Mouse (Mus musculus) induced T-regulatory cell, adult 2 months (primary cell): ENCODE results near the gene Slc46a2.

Source experiments
- DNase-seq: peaks from one replicate; pipeline ENCODE4 v3.0.0-alpha.2; 2012; ENCODE audit warnings: low read depth

Slc46a2 gene

DNA sequence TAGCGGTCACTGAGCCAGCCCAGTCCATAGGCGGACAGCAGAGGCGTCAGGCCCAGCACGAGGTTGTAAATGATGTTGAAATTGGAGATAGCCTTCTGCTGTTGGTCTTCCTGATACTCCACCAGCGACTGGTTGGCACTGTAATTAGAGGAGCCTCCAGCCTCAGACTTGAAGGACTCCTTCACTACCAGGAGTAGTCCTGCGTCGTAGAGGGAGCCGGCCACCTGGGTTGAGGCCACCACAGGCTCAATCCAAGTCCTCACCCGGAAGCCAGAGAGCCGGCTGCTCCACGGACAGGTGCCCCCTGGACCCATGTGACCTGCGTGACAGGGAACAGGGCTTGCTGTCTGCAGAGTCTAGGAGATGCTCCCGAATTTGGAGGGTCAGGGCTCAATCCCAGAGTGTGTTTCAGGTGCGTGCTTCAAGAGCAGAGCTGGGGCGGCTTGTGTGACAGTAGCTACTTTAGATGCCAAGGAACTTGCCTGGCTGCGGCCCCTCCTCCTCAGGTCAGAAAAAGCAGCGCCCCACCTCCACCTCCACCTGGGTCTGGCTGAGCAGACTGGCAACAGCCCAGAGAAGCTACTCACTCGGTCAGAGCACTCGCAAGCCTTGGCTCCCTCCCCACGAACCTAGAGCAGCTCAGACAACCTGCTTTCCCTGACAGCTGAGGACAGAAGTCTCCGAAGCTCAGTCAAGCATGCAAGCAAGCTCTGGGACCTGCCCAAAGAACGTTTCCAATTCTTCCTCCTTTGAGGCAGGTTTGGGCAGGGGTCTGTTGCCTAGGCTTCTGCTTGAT is at the start of gene Slc46a2:
TSS of gene Slc46a2 (minus strand) at position 449 of the 796 bp plus-strand sequence.
- no peak for DNase-seq

DNA sequence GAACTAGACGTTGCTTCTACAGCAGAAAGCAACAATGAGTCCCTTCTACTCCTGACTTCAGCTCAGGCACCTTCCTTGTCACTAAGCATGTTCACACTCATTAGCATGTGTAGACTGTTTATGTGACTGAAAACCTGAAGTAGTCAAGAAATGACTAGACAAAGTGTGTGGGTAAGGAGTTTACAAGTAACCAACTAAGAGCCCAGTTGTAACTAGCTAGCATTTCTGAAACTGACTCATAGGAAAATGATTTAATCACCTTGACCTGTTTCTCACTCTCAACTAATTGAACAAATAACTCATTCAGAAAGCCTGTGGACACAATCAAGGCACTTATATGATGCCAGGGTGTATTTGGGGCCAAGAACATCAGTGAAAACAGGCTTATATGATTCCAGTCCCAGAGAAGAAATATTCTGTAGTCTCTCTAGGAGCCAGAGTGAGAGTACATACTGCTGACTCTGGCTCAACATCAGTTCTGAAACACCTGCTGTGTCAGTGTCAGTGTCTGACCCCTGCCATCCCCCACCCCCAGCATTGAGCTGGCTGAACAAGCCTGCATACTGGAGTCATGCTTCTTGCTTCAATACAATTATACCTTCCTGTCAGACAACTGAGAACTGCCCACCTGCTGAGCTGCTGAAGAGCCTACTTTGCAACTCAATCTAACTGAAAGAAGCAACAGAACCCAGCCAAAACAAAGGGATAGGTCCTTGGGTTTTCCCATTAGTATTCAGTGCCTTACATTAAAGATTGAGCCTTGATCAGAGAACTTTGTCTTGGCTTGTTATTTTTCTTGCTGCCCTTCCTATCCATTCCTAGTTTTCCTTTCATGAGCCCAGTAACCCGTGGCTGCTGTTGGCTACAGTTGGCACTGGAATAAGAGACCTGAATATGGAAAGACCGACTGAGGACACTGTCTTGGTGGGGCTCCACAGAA is 48.8 kb upstream of the Slc46a2 start, which contains the start of gene Mup6:
TSS of gene Mup6 (plus strand) at position 890 of the 940 bp plus-strand sequence.
- peak; percentile 3 for DNase-seq

DNA sequence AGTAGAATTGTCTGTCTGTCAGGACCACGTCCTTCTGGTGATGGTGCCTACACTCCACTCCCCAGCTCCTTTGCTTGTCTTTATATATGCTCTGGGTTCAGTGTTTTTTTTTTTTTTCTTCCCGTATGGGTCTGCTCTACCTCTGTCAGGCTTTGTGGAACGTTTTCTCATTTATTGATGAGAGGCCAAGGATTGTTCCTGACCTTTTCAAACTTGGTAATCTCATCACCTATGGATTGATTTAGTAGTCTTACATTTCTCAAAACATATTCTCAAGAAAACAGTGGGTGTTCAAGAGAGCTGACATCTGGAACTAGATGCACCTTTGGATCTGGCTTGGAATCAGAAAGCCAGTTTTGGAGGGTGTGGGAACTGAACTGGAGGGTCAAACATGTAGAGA is 45.8 kb upstream of the Slc46a2 start, which contains the start of gene Mup4:
TSS of gene Mup4 (minus strand) at position 101 of the 400 bp plus-strand sequence.
- no peak for DNase-seq

DNA sequence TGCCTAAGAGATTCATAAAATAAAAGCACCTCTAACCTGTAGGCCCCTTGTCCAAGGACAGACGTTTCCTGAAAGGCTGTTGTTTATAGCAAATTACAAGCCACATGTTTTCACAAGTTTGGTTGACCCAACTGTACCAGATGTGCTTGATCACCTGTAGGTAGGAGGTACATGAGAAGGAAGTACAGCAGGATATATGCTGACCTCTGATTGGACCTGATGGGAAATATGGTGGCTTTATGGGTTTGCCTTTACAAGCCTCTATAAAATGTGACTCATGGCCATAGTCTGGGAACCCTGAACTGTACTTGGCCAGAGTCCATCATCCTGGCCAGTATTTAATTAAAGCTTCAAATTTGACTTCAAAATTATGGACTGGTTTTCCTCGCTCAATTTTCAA is 22.7 kb upstream of the Slc46a2 start:
- DNase-seq: no peak

DNA sequence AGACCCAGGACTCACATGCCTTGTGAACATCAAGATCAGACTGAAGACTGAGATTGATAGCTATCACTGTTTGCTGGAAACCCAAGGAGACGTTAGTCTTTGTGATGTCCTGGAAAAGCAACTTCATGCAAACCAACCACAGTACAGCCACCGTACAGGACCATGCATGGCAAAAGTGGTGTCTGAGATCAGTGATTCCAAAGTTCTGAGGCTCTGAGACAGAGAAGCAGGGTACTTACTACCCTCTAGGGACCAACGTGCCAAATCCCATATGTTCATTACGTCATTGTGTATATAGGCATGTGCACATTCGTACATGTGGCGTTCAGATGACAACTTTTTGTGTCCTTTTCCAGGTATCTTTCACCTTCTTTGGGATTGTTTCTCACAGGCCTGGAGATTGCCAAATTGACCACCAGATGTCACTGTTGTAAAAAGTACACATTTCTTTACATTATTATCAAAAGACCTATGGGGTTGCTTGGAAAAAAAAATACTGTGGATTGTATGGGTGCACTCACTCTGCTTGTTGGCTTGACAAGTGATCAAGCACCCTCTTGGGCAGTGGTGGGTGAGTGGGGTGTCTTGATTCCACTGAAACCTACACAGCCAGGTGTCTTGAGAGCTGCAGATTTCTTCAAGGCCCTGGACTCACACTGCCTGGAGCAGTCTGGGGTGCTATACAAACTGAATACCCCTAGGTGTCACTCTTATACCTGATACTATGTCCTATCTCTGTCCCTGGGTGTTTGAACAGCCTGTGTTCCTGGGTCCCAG is 17.8 kb upstream of the Slc46a2 start:
- DNase-seq: peak; percentile 46

DNA sequence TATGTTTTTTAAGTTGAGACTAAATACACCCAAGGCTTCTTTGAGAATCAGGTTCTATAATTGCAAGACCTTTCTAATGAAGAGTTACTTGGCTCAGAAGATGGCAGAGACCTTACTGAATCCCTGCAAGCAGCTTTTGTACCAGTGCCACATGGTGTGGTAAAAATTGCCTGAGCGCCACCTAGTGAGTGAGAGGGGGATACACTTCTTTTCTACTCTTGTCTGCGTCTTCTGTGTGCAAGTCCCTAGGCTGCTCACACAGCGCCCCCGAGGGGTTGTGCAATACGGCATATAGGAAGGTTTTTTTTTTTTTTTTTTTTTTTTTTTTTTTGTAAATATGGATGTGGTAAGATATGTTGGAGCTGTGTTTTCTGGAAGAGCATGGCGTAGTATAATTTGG is 13.5 kb upstream of the Slc46a2 start:
- peak; percentile 71 for DNase-seq

DNA sequence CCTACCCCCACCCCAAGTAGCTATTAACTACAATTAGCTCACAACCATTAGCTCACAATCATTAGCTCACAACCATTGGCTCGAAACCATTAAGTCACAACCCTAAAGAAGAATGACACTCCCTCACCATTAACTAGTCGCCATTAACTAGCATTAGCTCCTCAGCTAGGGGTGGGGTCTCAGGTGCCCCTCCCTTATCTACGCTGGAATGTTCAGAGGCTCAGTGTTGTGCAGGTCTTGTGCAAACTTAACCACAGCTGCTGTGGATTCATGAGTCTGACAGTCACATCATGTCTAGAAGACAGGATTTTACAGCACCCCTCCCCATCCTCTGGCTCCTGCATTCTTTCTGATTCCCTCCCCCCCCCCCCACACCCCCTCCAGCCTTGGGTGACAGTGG is 12.8 kb upstream of the Slc46a2 start:
- no peak for DNase-seq

DNA sequence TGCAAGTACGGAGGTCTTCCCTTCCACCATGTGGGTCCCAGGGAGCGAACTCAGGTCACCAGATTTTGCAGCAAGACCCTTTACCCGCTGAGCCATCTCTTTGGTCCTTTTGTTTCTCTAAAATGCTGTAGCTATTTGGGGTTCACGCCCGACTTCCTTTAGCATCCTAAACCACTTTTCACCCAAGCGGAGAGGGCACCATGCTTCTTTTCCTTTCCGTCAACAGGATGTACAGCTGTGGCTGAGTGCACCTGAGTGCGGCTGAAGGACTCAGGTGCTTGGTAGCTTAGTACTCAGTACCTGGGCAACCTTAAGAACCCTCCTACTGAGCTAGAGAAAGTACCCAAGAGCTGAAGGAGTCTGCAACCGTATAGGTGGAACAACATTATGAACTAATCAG is 10.2 kb upstream of the Slc46a2 start:
- DNase-seq: no peak

DNA sequence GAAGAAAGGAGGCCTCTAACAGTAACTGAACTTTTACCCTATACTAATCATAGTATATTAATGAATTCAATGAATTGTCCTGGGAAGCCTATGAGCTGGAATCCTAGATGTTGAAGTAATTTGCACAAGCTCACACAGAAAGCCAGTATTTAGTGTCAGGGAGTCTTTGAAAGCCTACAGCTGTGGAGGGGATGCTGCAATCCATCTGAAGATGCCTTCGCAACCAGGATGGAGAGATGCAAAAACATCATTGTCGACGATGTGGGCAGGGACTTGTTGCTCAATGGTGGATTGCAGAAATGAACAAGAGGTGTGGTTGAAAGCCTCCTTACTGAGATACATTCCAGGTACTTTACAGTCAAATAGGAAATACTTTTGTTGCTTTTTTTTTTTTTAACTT is 3.1 kb upstream of the Slc46a2 start:
- no peak for DNase-seq

DNA sequence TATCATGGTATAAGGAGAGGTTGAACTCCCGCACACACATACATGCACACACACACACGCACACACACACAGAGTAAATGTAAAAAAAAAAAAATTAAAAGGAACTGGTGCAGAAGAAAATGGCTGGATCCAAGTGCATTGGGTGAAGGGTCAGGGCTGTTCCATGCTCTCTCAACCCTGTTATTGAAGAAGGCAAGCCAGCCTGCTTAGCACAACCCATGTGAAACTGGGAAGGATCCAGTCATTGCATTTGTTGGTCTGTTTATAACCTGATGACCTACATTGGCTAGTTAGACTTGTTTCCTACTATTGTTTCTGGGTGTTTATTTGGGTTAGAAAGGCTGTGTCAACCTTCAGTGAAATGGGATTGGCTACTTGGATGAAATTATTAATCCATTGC is 6.1 kb downstream of the Slc46a2 start:
- DNase-seq: no peak

DNA sequence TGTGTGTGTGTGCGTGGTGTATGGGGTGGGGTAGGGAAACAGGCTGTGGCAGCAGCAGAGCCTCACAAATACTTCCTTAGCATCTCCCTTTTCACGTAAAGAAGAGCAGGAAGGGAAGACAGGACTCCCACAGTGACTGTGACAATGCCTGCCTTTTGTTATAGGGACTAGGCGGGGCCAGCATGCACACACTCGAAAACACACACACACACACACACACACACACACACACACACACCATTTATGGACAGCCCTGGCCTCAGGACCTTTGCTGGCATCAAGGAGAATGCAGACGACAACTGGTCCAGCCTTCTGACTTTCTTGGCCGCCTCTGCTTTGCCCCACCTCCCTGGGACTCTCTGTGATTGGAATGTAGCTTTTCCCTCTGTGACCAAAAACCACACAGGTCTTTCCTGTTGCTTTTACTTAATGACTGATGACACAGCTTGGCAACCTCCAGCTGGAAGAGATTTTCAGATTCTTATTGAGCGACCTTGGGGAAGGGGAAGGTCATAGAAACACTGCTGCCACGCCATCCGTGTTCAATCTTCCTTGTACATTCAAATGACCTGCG is 7.1 kb downstream of the Slc46a2 start:
- DNase-seq: no peak

DNA sequence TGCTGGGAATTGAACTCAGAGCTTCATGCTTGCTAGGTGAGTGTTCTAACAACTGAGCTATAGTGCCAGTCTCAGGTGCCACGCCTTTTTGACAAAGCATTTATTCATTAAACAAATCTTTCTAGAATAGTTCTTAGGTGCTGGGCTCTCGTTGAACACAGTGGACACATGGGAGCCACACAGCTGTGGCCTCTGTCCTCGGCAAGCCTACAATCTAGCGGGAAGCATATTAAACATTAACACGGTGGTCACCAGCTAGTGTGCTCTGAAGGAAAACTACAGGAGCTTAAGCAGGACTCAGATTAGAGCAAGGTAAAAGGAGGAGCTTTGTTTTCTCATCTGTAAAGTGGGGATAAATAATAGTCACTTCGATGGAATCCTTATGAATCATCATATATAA is 7.8 kb downstream of the Slc46a2 start:
- DNase-seq: no peak

DNA sequence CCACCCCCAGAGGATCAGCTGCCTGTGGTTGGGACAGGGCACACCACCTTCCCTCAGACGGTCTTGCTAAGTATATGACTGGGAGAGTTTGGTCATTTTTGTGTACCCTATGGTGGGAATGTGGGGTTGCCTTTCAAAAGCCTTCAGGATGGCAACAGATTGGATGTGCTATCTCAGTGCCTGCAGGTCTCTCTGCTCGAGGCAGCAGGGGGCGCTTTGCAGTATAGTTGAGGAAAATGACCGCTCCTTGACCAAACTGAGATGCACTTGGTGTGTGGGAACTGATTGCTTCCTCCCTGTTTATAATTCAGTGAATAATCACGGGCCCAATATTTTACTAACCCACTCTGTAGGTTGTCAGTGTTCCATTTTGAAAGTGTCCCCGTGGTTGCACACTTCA is 12.3 kb downstream of the Slc46a2 start:
- no peak for DNase-seq

DNA sequence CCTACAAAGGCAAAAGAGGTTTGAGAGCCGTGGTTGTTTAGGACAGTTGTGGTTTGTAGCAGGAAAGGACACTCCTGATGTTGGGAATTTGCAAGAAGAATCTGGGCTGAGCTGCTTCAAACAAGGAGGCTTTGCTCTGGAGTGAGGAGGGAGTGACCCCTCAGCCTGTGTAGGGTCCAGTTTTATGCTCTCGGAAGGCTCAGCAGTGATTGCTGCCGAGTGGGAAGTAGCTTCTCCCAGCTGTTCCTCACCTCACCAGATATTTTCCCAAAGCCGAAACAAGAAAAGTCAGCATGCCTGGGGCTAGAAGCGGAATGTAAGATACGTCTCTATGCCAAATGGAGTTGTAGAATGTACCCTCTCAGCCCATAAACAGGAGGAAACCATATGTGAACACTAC is 13.0 kb downstream of the Slc46a2 start:
- DNase-seq: no peak

DNA sequence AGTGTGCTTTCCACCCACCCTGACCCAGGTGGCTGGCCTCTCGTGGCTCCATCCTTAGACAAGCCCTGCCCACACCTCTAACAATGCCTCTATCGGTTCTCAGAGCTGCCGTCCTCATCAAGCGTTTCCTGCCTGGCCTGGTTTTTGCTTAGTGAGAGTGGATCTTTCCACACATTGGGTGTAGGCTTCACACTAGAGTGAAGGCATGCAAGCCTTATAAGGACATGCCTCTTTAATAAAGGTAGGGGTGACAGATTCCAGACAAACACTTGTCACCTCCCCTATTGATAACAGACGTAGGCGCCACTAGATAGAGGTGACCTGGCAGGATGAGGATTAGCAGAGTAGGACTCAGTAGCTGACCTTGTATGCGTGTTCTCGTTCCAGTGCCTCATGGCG is 16.3 kb downstream of the Slc46a2 start:
- no peak for DNase-seq

DNA sequence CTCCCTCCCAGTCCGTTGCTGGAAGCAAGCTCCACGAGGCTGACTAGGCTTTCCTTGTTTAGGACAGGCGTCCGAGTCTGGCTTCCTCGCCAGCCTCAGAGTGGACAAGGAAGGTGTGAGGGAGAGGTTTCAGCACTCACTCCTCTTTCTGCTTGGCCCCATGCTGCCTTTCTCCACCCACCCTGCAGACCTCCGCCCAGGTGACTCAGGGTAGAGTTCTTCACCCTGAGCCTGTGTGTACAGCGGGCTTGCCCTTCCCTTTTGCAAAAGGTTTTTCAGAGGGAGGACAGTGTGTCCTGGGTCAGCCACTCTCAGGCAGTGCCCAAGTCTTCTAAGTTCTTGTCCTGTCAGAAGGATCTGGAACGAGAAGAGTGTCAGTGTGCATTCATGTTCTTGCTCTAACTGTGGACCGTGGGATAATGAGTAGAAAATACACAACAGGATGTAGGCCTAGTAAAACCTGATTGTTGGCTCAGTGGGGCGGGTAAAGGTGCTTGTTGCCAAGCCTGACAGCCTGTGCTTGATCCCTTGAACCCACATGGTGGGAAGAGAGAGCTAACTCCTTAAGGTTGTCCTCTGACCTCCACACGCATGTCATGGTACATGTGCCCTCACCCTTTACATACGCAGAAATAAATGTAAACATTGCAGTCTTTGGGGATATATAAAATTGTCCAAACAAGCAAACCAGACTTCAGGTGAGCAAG is 16.9 kb downstream of the Slc46a2 start:
- no peak for DNase-seq

DNA sequence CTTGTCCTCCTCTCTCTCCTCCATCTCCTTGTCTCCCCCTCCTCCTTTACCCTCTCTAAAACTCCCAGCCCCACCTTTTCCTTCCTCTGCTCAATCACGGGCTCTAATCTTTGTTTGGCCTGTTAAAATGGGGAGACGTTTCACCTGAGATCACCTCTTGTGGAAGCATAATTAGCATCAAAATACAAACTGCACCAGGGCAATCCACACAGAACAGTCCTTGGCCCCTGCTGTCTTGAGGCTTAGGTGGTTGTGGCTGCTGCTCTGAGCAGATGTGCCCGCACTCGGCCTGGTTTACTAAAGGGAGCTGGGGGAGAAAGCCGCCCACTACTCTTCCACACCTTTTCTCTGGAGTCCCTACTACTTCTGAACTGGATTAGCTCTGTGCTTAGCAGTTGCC is 18.9 kb downstream of the Slc46a2 start:
- DNase-seq: no peak

DNA sequence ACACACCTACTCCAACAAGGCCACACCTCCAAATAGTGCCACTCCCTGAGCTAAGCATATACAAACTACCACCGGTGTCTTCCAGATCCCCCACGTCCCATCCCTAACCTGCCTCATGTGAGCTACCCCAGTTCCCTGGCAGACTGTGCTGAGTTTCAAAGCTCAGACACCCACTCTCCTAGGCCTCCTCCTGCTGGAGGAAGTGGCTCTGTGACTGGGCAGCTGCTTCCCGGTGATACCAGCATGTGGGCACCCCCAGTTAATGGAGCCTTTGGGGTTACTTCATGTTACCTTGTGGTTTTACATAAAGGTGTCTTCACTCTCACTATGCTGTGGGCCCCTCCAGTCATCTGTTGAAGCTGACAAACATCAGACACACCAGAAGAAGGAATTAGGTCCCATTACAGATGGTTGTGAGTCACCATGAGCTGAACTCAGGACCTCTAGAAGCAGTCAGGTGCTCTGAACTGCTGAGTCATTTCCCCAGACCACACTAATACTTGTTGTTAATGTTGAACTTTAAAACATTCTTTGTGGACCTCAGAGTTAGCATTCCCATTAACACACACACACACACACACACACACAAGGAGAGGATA is 19.8 kb downstream of the Slc46a2 start:
- DNase-seq: no peak

DNA sequence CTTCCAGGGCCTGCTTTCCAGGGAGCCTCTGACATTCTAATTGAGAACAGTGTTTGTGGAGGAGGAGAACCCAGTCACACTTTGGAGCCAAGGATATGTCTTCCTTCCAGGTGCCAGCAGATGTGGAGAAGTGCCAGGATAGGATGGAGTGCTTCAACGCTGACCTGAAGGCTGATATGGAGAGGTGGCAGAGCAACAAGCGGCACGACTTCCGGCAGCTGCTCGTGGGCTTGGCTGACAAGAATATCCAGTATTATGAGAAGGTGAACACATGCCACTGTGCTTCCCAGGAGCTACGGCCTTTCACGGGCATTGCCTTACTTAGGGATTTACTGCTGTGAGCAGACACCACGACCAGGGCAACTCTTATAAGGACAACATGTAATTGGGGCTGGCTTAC is 20.4 kb downstream of the Slc46a2 start:
- DNase-seq: no peak

DNA sequence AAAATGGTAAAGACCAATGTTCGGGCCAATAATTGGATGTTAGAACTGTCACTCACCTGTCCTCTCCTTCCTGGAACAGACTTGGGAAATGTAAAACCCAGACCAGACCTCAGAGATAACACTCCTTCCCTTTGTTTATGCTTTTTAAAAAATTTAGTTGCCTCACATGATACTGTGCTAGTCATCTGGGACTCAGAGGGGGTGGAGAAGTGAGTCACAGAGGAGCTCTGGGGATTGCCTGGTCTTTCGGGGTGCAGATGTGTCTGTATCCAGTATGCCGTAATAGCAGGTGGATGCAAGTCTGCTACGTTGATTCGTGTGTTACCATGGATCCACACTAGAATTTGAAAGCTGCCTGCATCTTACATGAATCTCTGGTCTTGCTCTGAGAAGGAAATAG is 22.1 kb downstream of the Slc46a2 start:
- DNase-seq: no peak
